Mouse (Mus musculus) bone marrow macrophage, adult 2 months (primary cell): ENCODE measurements around the gene Cachd1.

ENCODE experiments used
- CTCF ChIP-seq: IDR thresholded peaks from 2 replicates; pipeline ENCODE4 v1.5.1; 2012; ENCODE audit warnings: low read depth, mild to moderate bottlenecking, low read length, moderate library complexity
- POLR2A ChIP-seq: IDR thresholded peaks from 2 replicates; pipeline ENCODE4 v1.6.1; 2012; ENCODE audit warnings: mild to moderate bottlenecking, low read depth, low read length, borderline replicate concordance

GRCm38 (mm10) chr4:100967703-100968392, 191.4 kb downstream of the Cachd1 start:
- no peak for TF ChIP-seq CTCF
- no peak for TF ChIP-seq POLR2A
